Mouse (Mus musculus): ENCODE results near the gene Mxra7. TPM values are rescaled to one million over a fixed set of nuclear protein-coding genes. Genes with fewer than 3 reads are reported as not detected.

Mxra7 gene
- total RNA-seq, 1 experiment from 2014 or later = not detected

GRCm38 (mm10) chr11:116806136-116807071 is 21.4 kb downstream of the Mxra7 start:
- no peak for ATAC-seq (ENCODE audit: extremely low read depth, insufficient number of reproducible peaks, low FRiP score, poor library complexity, severe bottlenecking)

- ATAC-seq (ENCODE audit: extremely low read depth, insufficient number of reproducible peaks, low FRiP score, poor library complexity, severe bottlenecking) = no peak
Measured at GRCm38 (mm10) chr11:116802709-116803108, 25.1 kb downstream of the Mxra7 start.

GRCm38 (mm10) chr11:116801106-116801505 is 26.7 kb downstream of the Mxra7 start:
- ATAC-seq (ENCODE audit: extremely low read depth, insufficient number of reproducible peaks, low FRiP score, poor library complexity, severe bottlenecking) = no peak

GRCm38 (mm10) chr11:116799364-116799763 is 28.5 kb downstream of the Mxra7 start:
- ATAC-seq (ENCODE audit: extremely low read depth, insufficient number of reproducible peaks, low FRiP score, poor library complexity, severe bottlenecking) = no peak

DNA sequence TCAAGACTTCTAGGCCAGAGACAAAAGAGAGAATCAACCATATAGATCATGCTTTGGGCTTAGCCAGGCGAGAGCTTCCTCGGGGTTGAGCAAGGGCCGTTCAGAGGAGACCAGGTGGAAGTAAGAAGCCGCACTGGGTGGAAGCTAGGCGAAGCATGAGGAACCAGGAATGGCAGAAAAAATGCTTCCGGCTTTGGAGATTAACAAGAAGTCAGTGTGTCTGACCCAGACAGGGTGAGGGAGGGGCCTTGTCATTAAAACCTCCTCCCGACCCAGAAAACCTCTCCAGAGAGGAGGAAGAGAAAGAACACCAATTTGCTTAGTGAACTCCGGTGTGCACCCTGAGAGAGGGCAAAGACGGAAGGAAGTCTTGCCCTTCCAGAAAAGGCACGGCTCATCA is 43.6 kb downstream of the Mxra7 start:
- no peak for ATAC-seq (ENCODE audit: extremely low read depth, insufficient number of reproducible peaks, low FRiP score, poor library complexity, severe bottlenecking)

DNA sequence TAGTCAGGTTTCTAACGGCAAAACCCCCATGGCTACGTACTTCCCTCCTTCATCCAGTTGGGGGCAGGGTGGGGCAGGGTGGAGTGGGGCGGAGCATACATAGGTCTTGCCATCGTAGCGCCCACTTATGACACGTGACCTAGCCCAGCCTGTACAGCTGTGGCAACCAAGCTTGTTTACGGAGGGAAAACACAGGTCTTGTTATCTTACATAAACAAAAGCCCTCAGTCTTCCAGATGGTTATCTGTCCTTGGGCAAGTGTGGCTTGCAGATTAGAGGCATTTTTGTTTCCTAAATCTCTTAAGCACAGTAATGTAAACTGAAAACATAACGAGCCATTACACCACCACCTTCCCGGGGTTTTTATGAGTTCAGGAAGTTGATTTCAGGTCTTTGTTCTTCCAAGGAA is 45.1 kb downstream of the Mxra7 start:
- ATAC-seq (ENCODE audit: extremely low read depth, insufficient number of reproducible peaks, low FRiP score, poor library complexity, severe bottlenecking) = peak; percentile 90

DNA sequence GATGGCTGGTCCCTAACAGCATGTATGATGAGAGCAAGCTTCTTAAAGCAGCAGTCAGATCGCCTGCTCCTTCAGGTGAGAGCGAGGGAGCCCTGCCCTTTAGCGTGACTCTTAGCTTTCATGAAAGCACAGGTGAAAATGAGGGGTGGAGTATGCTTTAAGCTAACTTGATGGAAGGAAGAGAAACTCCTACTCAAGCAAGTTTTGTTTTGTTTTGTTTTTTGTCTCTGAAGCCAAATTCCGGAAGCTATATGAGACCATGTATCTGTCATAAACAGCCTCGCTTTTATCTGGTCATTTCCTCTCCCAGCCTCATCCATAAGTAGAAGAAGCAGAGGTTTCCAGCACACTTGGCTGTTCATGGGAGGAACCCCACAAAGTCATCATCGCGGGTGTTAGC is 52.4 kb downstream of the Mxra7 start, which contains the start of gene St6galnac1:
St6galnac1 (minus strand) TSS at position 101 of the 400 bp plus-strand sequence.
- ATAC-seq (ENCODE audit: extremely low read depth, insufficient number of reproducible peaks, low FRiP score, poor library complexity, severe bottlenecking) = no peak

DNA sequence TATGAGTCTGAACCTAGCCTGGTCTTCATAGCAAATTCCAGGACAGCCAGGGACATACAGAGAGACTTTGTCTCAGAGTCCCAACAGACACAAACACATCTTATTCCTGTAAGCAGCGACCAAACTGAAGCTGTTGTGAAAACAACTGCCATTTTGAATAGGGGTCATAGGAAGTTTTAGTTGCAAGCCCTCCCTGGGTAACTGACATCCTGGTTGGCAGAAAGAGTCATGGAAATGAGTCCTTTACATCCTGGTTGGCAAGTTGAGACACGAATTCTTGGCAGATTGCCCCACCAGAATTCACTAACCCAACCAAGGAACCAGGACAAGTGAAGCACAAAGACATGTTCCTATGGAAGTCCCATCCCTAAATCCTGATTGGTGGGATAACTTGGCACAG is 54.6 kb downstream of the Mxra7 start:
- ATAC-seq (ENCODE audit: extremely low read depth, insufficient number of reproducible peaks, low FRiP score, poor library complexity, severe bottlenecking) = no peak

DNA sequence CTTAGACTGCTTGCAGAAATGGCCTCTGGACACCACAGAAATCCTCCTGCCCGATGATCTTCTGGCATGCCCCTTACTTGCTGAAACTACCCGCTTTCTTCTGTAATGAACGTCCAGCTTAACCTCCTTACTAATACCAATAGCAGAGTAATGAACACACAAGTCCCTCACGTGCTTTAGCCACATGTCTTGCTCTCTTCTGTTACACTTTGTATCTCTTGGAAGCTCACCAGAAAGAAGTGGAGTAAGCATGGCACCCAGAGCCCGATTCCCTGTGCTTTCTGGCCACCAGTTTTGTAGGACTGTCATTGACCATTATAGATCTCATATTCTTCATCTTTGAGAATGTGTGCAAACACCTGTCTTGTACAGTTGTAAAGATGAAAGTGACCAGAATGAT is 58.0 kb downstream of the Mxra7 start:
- ATAC-seq (ENCODE audit: extremely low read depth, insufficient number of reproducible peaks, low FRiP score, poor library complexity, severe bottlenecking) = no peak

GRCm38 (mm10) chr11:116764946-116765345 is 62.9 kb downstream of the Mxra7 start:
- ATAC-seq (ENCODE audit: extremely low read depth, insufficient number of reproducible peaks, low FRiP score, poor library complexity, severe bottlenecking) = no peak

DNA sequence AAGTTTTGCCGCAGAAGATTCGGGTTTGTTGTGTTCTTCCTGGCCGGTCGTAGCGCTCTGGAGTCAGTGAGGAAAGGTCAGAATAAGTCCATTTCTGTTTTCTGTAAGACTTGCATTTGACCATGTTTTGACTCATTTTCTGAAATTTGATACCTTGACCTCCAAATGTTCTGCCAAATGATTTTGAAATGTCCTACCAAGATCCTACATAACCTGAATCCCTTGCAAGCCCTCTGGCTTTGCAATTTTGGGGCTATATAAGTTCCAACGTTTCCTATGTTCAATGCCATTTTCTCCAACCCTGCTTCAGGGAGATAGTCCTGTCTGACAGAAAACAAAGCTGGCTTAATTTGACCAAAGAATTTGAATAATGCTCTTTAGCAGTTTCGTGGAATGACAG is 63.5 kb downstream of the Mxra7 start:
- ATAC-seq (ENCODE audit: extremely low read depth, insufficient number of reproducible peaks, low FRiP score, poor library complexity, severe bottlenecking) = no peak

GRCm38 (mm10) chr11:116755191-116755590 is 72.7 kb downstream of the Mxra7 start:
- ATAC-seq (ENCODE audit: extremely low read depth, insufficient number of reproducible peaks, low FRiP score, poor library complexity, severe bottlenecking) = no peak

DNA sequence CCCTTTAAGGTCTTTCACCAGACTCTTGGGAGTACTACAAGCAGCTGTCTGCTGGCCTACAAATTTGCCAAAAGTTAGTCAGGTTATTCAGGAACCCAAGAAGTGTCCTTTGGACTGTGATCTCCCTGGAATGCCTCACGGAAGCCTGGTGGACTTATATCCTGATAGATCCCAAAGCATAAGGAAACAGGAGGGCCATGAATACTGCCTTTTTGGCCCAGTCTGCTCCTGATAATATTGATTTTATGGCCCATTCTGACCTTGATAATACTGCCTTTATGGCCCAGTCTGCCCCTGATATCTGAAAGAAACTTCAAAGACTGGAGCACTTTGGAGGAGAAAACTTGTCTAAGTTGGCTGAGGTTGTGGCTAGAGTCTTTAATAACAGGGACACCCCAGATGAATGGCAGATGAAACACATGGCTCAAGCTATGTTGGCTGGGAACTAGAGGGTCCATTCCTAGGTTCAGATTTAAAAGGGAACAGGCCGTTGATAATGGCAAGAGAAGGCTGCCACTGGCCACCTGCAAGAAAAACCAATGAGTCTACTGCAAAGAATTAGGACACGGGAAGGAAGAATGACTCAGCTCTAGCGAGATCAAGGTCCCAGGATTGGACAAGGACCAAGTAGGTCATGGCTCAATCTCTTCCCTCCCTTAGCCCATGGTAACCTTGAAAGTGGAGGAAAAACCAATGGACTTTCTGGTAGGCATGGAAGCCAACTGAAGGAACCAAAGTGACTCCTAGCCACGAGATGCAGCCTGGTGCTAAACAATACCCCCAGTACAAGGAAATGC is 74.0 kb downstream of the Mxra7 start:
- ATAC-seq (ENCODE audit: extremely low read depth, insufficient number of reproducible peaks, low FRiP score, poor library complexity, severe bottlenecking) = no peak

Other genes starting within 250 kb of the Mxra7 start
- gene Ube2o, start 246.6 kb downstream of the Mxra7 start, total RNA-seq (2017) = 47.6 and 47.9 TPM in 2 replicates
- gene Aanat, start 241.6 kb downstream of the Mxra7 start, total RNA-seq (2017) = not detected in 2 replicates
- 55.6 and 69.0 TPM in 2 replicates for gene Rhbdf2, start 201.0 kb downstream of the Mxra7 start, total RNA-seq (2017)
- not detected in 2 replicates for gene Prcd, start 174.5 kb downstream of the Mxra7 start, total RNA-seq (2017)
- 0.49 and 0.58 TPM in 2 replicates for gene Cygb, start 173.7 kb downstream of the Mxra7 start, total RNA-seq (2017)
- 0.37 and 0.47 TPM in 2 replicates for gene St6galnac1, start 52.5 kb downstream of the Mxra7 start, total RNA-seq (2017)
- gene Mettl23, start 15.2 kb upstream of the Mxra7 start, total RNA-seq (2017) = 74.9 and 78.8 TPM in 2 replicates
- 66.5 and 70.1 TPM in 2 replicates for gene Jmjd6, start 15.4 kb upstream of the Mxra7 start, total RNA-seq (2017)
- 9.8 and 21.6 TPM in 2 replicates for gene Mfsd11, start 24.4 kb upstream of the Mxra7 start, total RNA-seq (2017)
- 214 and 227 TPM in 2 replicates for gene Srsf2, start 25.0 kb upstream of the Mxra7 start, total RNA-seq (2017)
- not detected in 2 replicates for gene Mgat5b, start 90.8 kb upstream of the Mxra7 start, total RNA-seq (2017)

All from neutrophil, adult 5-6 weeks (primary cell).